Mouse (Mus musculus) cortical plate, adult 2 months (tissue): ENCODE results near the gene Pan3. TPM values are rescaled to one million over a fixed set of nuclear protein-coding genes. Genes with fewer than 3 reads are reported as not detected.

Experiments used
- H3K27ac ChIP-seq: fragments of 200-500 bp; 2 replicates; pipeline ENCODE4 v1.5.1; 2012; ENCODE audit warnings: low read length, control low read depth, inconsistent platforms; ENCODE audit not compliant: insufficient read depth
- H3K4me1 ChIP-seq: fragments of 200-500 bp; 2 replicates; pipeline ENCODE4 v1.6.1; 2011; ENCODE audit warnings: low read length; ENCODE audit not compliant: control insufficient read depth, insufficient read depth
- H3K4me3 ChIP-seq: fragments of 200-500 bp; 2 replicates; pipeline ENCODE4 v1.5.1; 2011; ENCODE audit warnings: mild to moderate bottlenecking, low read length, control low read depth; ENCODE audit not compliant: insufficient read depth
- CTCF ChIP-seq: fragments of 200-500 bp; IDR thresholded peaks from 2 replicates; pipeline ENCODE4 v1.5.1; 2011; ENCODE audit warnings: mild to moderate bottlenecking, control low read depth, low read length; ENCODE audit not compliant: insufficient read depth; ENCODE audit errors: extremely low read depth
- POLR2A ChIP-seq: fragments of 200-500 bp; IDR thresholded peaks from 2 replicates; pipeline ENCODE4 v1.6.1; 2011; ENCODE audit warnings: mild to moderate bottlenecking, low read length, control low read depth; ENCODE audit not compliant: insufficient read depth; ENCODE audit errors: extremely low read depth
- polyA plus RNA-seq: library from polyadenylated mRNA; depleted of rRNA; stranded (reverse); fragments of >200 nt; gene quantifications from 2 replicates; pipeline ENCODE4 v1.2.3, GENCODE M21; 2012

Gene Pan3
- polyA plus RNA-seq, 1 experiment, result 51.2 TPM

GRCm38 (mm10) chr5:147444298-147444697 lies 14.3 kb downstream of the Pan3 start:
- Histone ChIP-seq H3K4me1 (peaks cover 9% of the 10 kb centered on the region), H3K4me3 (no peak overlapping the region), H3K27ac (no peak overlapping the region)
- no peak for TF ChIP-seq POLR2A
- no peak for TF ChIP-seq CTCF

- Histone ChIP-seq H3K4me1 (peaks cover 9% of the 10 kb centered on the region), H3K4me3 (no peak overlapping the region), H3K27ac (no peak overlapping the region)
- no peak for TF ChIP-seq CTCF
- TF ChIP-seq POLR2A, result no peak
Measured at GRCm38 (mm10) chr5:147444757-147445156, 14.8 kb downstream of the Pan3 start.

GRCm38 (mm10) chr5:147445252-147445651 lies 15.3 kb downstream of the Pan3 start:
- Histone ChIP-seq H3K27ac (no peak overlapping the region), H3K4me1 (peaks cover 9% of the 10 kb centered on the region), H3K4me3 (no peak overlapping the region)
- no peak for TF ChIP-seq CTCF
- TF ChIP-seq POLR2A, result no peak

GRCm38 (mm10) chr5:147448526-147448925 lies 18.6 kb downstream of the Pan3 start:
- Histone ChIP-seq H3K4me3 (no peak overlapping the region), H3K27ac (0 out of 2 replicates have a peak overlapping the region, but pooled peaks have one; percentile 88), H3K4me1 (peaks cover 9% of the 10 kb centered on the region)
- TF ChIP-seq POLR2A (no peak), CTCF (no peak)

- Histone ChIP-seq H3K4me1 (peaks cover 9% of the 10 kb centered on the region), H3K27ac (no peak overlapping the region), H3K4me3 (no peak overlapping the region)
- TF ChIP-seq POLR2A (no peak), CTCF (no peak)
Measured at GRCm38 (mm10) chr5:147448933-147449332, 19.0 kb downstream of the Pan3 start.

DNA sequence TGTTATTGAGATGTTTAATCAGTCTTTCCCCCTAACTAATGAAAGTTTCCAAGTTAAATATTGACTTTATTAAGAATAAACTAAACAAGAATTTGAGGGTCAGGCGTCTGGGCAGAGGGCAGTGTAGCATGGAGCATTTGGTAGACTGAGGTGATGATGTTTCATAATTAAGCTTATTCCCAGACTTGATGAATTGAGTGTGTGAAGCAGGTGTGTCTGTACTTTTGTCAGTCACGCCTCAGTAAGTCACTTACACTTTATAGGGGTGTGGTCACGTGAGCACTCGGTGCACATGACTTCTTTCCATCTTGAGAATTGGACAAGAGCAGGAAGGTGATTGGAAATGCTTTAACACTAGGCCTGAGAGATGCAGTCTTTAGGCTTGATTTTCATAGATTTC lies 26.5 kb downstream of the Pan3 start:
- TF ChIP-seq POLR2A (no peak), CTCF (no peak)
- Histone ChIP-seq H3K4me3 (no peak overlapping the region), H3K27ac (no peak overlapping the region), H3K4me1 (peaks cover 2% of the 10 kb centered on the region; the same call in 1 of the 2 replicates)

GRCm38 (mm10) chr5:147459821-147460567 lies 30.0 kb downstream of the Pan3 start:
- TF ChIP-seq POLR2A, result no peak
- TF ChIP-seq CTCF, result no peak
- no peak overlapping the region for H3K27ac ChIP-seq

DNA sequence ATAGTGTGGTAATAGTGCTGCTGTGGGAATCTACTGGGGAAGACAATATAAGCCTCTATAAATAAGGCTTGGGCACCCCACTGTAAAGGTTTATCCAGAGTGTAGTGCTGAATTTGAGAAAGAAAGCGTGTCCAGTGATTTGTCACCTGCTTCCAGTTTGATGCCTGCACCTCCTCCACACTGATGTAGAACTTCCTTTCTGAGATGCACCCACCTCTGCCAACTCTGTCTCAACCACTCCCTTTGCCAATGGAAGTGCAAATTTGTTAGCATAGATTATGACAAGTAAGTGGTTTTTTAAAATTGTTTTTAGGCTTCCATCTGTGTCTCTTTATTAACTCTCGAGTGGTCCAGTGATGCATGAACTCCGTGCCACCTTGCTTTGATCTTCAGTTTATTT lies 33.3 kb downstream of the Pan3 start:
- TF ChIP-seq CTCF (no peak), POLR2A (no peak)
- Histone ChIP-seq H3K27ac (no peak overlapping the region), H3K4me3 (no peak overlapping the region), H3K4me1 (peaks cover 8% of the 10 kb centered on the region)

More at GRCm38 (mm10) chr5:147459821-147460567, 30.0 kb downstream of the Pan3 start:
- Histone ChIP-seq H3K4me3 (no peak overlapping the region), H3K4me1 (peaks cover 8% of the 10 kb centered on the region)

- Histone ChIP-seq H3K4me1 (peaks cover 8% of the 10 kb centered on the region), H3K4me3 (no peak overlapping the region), H3K27ac (no peak overlapping the region)
- no peak for TF ChIP-seq CTCF
- no peak for TF ChIP-seq POLR2A
Measured at GRCm38 (mm10) chr5:147466361-147466760, 36.4 kb downstream of the Pan3 start.

DNA sequence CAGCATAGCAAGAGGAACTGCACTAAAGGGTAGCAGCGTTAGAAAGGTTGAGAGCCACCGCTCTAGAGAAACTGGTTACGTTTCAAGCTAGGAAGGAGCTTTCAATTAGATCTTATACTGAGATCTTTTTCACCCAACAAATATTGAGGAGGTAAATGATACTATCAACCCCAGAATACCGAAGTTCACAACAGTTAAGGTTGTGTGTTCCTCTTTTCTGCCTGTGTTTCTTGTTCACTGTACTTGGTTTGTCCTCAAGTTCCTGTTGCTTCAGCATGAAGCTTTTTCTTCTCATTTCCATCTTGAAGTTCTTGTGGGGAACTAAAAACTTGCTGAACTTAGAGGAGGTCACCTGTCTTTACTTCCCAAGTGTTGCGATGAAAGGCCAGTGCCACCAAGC lies 41.2 kb downstream of the Pan3 start:
- Histone ChIP-seq H3K4me3 (no peak overlapping the region), H3K27ac (no peak overlapping the region), H3K4me1 (peaks cover 2% of the 10 kb centered on the region; the same call in 1 of the 2 replicates)
- no peak for TF ChIP-seq POLR2A
- TF ChIP-seq CTCF, result no peak

- Histone ChIP-seq H3K27ac (no peak overlapping the region), H3K4me3 (no peak overlapping the region), H3K4me1 (peaks cover 2% of the 10 kb centered on the region; the same call in 1 of the 2 replicates)
- no peak for TF ChIP-seq CTCF
- no peak for TF ChIP-seq POLR2A
Measured at GRCm38 (mm10) chr5:147473071-147473470, 43.1 kb downstream of the Pan3 start.
